Mouse (Mus musculus): ENCODE data around the gene Hadhb.
A peak's percentile ranks its signal among the peaks of the same experiment; 100 is the strongest.

DNA sequence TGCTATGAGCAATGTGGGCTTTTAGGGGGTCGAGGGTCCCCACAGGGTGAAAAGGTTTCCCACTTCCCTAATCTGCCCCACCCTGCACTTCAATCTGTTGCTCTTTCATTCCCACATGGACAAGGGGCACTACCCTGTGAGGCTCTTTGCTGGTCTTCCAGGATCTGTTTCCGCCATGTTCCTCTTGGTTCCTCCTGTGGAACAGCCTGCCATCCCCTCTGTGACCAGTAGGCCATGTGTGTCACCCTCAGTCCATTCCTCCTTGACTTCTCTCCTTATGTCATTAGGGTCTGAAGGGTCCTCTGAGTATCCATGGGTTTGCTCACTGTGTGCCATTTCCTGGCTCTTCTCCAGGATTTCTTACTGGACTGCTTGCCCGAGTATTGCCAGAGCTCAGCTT is 43.3 kb upstream of the Hadhb start:
- TF ChIP-seq CTCF (IDR thresholded peaks at IDR 0.05): peak; percentile 7; the same call in 1 of the 2 replicates
- no peak for TF ChIP-seq EP300 (IDR thresholded peaks at IDR 0.05)
